Mouse (Mus musculus) embryonic stem cell, embryonic (primary cell): ENCODE measurements around the gene Gabra2.

Source experiments
- CTCF ChIA-PET, 4 experiments: fragments of 300-600 bp in 2 of 4; fragments of 350-600 bp in 2 of 4; sonication (Branson Sonifier 250); formaldehyde crosslinking; loops; one replicate each; lab custom pipeline; 2022; ENCODE audit warnings: inconsistent platforms in 2 of 4; lab: Charles Lee
- POLR2A ChIA-PET, 4 experiments: fragments of 300-600 bp in 2 of 4; fragments of 350-600 bp in 2 of 4; sonication (Branson Sonifier 250); formaldehyde crosslinking; loops; one replicate each; lab custom pipeline; 2022; ENCODE audit warnings: antibody characterized with exemption in 4 of 4, inconsistent platforms in 1 of 4; lab: Charles Lee

The Gabra2 gene

DNA sequence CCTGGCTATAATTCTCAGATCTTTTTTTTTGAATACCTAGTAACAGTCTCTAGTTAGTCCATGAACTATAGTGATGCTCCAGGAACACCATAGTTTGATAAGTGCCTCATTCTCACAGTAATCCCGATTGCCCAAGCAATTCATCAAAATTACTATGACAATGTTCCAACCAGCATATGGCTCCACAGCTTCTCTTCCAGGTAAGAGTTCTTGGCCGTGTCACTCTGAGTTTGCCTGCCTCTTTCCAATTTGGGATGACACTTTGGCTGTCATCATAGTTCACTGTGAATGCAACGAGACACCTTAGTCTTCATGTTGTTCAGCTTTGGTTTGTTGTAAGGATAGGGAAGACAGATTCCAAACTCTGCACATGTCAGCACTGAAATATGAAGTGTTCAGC lies 104.8 kb downstream of the Gabra2 start:
- CTCF ChIA-PET: no interaction called here

More for the DNA sequence above, 104.8 kb downstream of the Gabra2 start:
- POLR2A ChIA-PET: no interaction called here
